Mouse (Mus musculus) ES-Bruce4 (cell line): ENCODE results near the gene Rbp4. TPM values are rescaled to one million over a fixed set of nuclear protein-coding genes. Genes with fewer than 3 reads are reported as not detected.

Experiments
- H3K27ac ChIP-seq: 2 replicates; pipeline ENCODE4 v1.5.1; 2012; ENCODE audit warnings: low read length, inconsistent platforms; ENCODE audit not compliant: insufficient read depth
- H3K27me3 ChIP-seq: 2 replicates; pipeline ENCODE4 v1.6.1; 2012; ENCODE audit warnings: mild to moderate bottlenecking, low read length, inconsistent platforms; ENCODE audit not compliant: control insufficient read depth, poor library complexity, insufficient read depth, severe bottlenecking
- H3K36me3 ChIP-seq: 2 replicates; pipeline ENCODE4 v1.6.1; 2012; ENCODE audit warnings: inconsistent platforms, mild to moderate bottlenecking, low read length, moderate library complexity; ENCODE audit not compliant: control insufficient read depth, poor library complexity, insufficient read depth, severe bottlenecking
- H3K4me1 ChIP-seq: one replicate; pipeline ENCODE4 v1.8.1; 2011; ENCODE audit warnings: low read length; ENCODE audit not compliant: control insufficient read depth, insufficient read depth
- H3K4me3 ChIP-seq: 2 replicates; pipeline ENCODE4 v1.5.1; 2011; ENCODE audit warnings: low read depth, mild to moderate bottlenecking, low read length
- H3K9ac ChIP-seq: 2 replicates; pipeline ENCODE4 v1.6.1; 2012; ENCODE audit warnings: low read depth, mild to moderate bottlenecking, inconsistent platforms; ENCODE audit not compliant: poor library complexity, severe bottlenecking
- H3K9me3 ChIP-seq: replicated peaks from 2 replicates; pipeline ENCODE4 v1.6.1; 2012; ENCODE audit warnings: mild to moderate bottlenecking, low read length, inconsistent platforms; ENCODE audit not compliant: control insufficient read depth, poor library complexity, insufficient read depth, severe bottlenecking
- CTCF ChIP-seq: IDR thresholded peaks from one replicate; pipeline ENCODE4 v1.8.1; 2011; ENCODE audit warnings: low read depth, low read length
- EP300 ChIP-seq: IDR thresholded peaks from 2 replicates; pipeline ENCODE4 v1.6.1; 2011; ENCODE audit warnings: low read depth, low read length; ENCODE audit not compliant: insufficient read depth
- POLR2A ChIP-seq: IDR thresholded peaks from one replicate; pipeline ENCODE4 v1.8.1; 2011; ENCODE audit warnings: low read length; ENCODE audit not compliant: insufficient read depth
- polyA plus RNA-seq: library from polyadenylated mRNA; stranded (reverse); fragments of >200 nt; gene quantifications from 2 replicates; pipeline ENCODE4 v1.2.4, GENCODE M21; 2011; ENCODE audit warnings: low read depth; ENCODE audit not compliant: missing spikeins, insufficient read depth, insufficient read length

Rbp4 gene
- polyA plus RNA-seq, 1 experiment = 2.0 TPM

DNA sequence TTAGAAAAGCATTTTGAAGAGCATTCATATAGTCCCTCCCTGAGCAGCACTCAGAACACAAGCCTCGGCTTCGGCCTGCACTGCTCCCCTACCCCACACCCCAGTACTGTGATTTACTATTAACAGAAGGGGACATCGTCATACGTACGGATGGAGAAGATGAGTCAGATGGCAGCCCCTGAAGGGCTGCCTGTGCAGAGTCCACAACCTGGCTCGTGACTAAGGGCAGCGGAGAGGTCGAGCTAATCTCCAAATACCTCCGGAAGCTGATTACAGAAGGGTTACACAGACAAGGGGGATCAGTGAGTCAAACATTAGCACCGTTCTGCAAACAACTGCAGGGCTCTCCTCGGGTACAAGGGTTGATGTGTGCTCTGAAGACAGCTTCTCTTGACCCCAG lies 8.9 kb upstream of the Rbp4 start:
- Histone ChIP-seq H3K27me3 (no peaks in the 10 kb centered on the region), H3K36me3 (no peaks in the 10 kb centered on the region)
- TF ChIP-seq POLR2A = no peak
- no peak for TF ChIP-seq CTCF
- TF ChIP-seq EP300 = no peak

GRCm38 (mm10) chr19:38132481-38132880 lies 7.4 kb upstream of the Rbp4 start, which contains the start of gene Pde6c:
Gene Pde6c (plus strand): TSS chr19:38132781.
- Histone ChIP-seq H3K9me3 (no peaks in the 10 kb centered on the region), H3K4me3 (no peak within 1 kb of the TSS), H3K27me3 (no peaks in the 10 kb centered on the region), H3K9ac (no peak within 1 kb of the TSS), H3K36me3 (no peaks in the 10 kb centered on the region), H3K27ac (no peak within 1 kb of the TSS), H3K4me1 (no peaks in the 10 kb centered on the region)
- TF ChIP-seq EP300 = no peak
- TF ChIP-seq CTCF = no peak
- no peak for TF ChIP-seq POLR2A

More for the DNA sequence above, 8.9 kb upstream of the Rbp4 start:
- Histone ChIP-seq H3K4me1 (no peaks in the 10 kb centered on the region), H3K4me3 (no peak overlapping the region), H3K9me3 (no peaks in the 10 kb centered on the region), H3K9ac (no peak overlapping the region), H3K27ac (no peak overlapping the region)

- TF ChIP-seq CTCF (no peak), POLR2A (no peak), EP300 (no peak)
- no peak overlapping the region for H3K9ac ChIP-seq
- no peak overlapping the region for H3K4me3 ChIP-seq
- no peaks in the 10 kb centered on the region for H3K4me1 ChIP-seq
- no peaks in the 10 kb centered on the region for H3K36me3 ChIP-seq
- no peaks in the 10 kb centered on the region for H3K9me3 ChIP-seq
- no peaks in the 10 kb centered on the region; the same call in 1 of the 2 replicates for H3K27me3 ChIP-seq
- no peak overlapping the region for H3K27ac ChIP-seq
Observed at GRCm38 (mm10) chr19:38126656-38127055, 1.6 kb upstream of the Rbp4 start.

DNA sequence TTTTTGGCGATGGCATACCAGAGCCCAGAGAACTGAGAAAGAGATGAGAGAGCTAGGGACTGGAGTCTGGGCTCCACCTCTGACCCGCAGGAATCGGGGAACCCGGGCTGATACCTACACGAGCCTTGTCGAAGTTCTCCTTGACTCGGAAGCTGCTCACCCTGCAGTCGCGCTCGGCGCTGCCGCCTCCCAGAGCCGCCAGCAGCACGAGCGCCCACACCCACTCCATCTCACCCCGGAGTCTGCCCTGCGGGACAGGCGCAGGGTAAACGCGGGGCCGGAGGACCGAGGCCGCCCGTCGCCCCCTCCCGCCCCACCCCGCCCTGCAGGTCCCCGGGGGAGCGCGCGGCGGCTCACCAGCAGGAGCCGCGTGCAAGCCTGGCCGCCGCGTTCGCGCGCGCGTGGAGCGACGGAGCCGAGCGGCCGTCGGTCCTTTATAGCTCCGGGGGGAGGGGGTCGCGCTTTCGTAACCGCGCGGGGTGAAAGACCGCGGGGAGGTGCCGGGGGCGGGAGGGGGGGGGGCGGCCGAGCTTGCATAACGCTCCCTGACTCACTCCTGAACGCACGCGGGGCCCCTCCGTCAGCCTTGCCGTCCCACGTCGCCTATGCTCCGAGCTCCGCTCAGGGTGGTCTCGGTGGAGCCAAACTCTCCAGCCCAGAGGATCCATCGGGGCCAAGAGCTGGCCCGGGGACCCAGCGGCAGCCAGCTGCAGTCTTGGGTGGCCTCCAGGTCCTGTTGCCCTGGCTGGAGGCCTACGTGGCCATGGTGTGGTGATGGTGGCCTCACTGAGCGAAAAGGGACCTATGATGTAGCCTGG lies 471 bp downstream of the Rbp4 start:
- Histone ChIP-seq H3K4me3 (peak overlapping the region; percentile 85), H3K36me3 (no peaks in the 10 kb centered on the region), H3K9me3 (no peaks in the 10 kb centered on the region), H3K4me1 (no peaks in the 10 kb centered on the region), H3K27me3 (no peaks in the 10 kb centered on the region; the same call in 1 of the 2 replicates), H3K9ac (peak overlapping the region; percentile 65), H3K27ac (no peak overlapping the region)
- no peak for TF ChIP-seq POLR2A
- no peak for TF ChIP-seq EP300
- no peak for TF ChIP-seq CTCF

DNA sequence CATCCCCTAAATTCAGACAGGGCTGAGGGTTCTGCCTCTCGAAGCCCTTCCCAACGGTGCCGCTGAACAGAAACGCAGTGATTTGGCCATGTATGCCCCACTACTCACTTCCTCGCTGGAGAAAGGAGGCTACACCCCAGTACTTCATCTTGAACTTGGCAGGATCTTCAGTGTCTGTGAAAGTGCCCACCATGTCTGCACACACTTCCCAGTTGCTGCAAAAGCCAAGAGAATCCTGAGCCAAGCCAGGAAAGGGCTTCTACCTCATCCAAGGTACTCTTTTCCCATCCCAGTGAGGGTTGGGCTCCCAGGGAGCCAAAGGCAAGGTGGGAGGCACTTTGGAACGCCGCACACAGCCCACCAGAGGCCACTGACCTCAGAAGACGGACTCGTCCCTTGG lies 1.2 kb downstream of the Rbp4 start:
- Histone ChIP-seq H3K36me3 (no peaks in the 10 kb centered on the region), H3K4me3 (peak overlapping the region; percentile 85), H3K9ac (no peak overlapping the region), H3K9me3 (no peaks in the 10 kb centered on the region), H3K27me3 (no peaks in the 10 kb centered on the region; the same call in 1 of the 2 replicates), H3K4me1 (no peaks in the 10 kb centered on the region), H3K27ac (no peak overlapping the region)
- TF ChIP-seq CTCF (no peak), POLR2A (no peak)

DNA sequence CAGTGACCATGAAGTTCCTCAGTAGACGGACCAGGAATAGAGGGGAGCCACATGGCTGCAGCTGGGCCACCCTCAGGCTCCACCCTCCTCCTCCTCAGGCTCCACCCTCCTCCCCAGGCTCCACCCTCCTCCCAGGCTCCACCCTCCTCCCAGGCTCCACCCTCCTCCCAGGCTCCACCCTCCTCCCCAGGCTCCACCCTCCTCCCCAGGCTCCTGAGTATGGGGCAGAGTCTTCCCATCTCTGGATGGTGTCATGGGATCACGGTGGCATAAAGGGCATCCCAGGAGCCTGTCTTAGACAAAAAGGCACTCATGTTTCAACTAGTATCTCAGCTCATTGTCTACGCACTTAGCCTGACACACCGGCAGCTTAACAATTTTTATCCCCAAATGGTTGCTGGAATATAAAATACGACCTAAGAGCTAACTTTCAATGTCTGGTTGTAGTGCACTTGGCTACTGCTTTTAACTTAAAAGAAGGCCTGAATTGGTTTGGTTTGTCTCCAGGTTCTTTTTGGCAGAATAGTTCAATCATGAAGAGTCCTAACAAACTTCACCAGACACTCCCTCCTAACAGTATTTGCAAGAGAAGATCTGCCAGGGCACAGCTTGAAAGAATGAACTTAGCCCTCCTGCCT lies 4.8 kb downstream of the Rbp4 start:
- Histone ChIP-seq H3K27ac (no peak overlapping the region), H3K36me3 (no peaks in the 10 kb centered on the region), H3K4me3 (no peak overlapping the region), H3K4me1 (no peaks in the 10 kb centered on the region), H3K9me3 (no peaks in the 10 kb centered on the region), H3K9ac (no peak overlapping the region), H3K27me3 (no peaks in the 10 kb centered on the region; the same call in 1 of the 2 replicates)
- no peak for TF ChIP-seq CTCF
- TF ChIP-seq EP300 = no peak
- TF ChIP-seq POLR2A = no peak
